Mouse (Mus musculus): ENCODE results near the gene Bud13.
"Not testable (repeated sequence)": the region's sequence is repeated elsewhere in the genome, so short reads cannot be mapped to it uniquely, and the experiment has no call there.

The Bud13 gene

GRCm38 (mm10) chr9:46309121-46309520 is 26.3 kb downstream of the Bud13 start:
- peak; percentile 48 to 53 for DNase-seq

GRCm38 (mm10) chr9:46314507-46314906 is 31.7 kb downstream of the Bud13 start:
- DNase-seq: peak; percentile 85 to 88

- peak in 1 of 2 experiments; percentile 22 for DNase-seq
Observed at GRCm38 (mm10) chr9:46314921-46315320, 32.1 kb downstream of the Bud13 start.

- DNase-seq: peak in 1 of 2 experiments; percentile 47
Observed at GRCm38 (mm10) chr9:46315807-46316365, 33.1 kb downstream of the Bud13 start.

GRCm38 (mm10) chr9:46316388-46316787 is 33.6 kb downstream of the Bud13 start:
- peak; percentile 64 to 82 for DNase-seq

- peak; percentile 44 to 55 for DNase-seq
Observed at GRCm38 (mm10) chr9:46316909-46317308, 34.1 kb downstream of the Bud13 start.

- DNase-seq: no peak
Observed at GRCm38 (mm10) chr9:46317957-46318356, 35.1 kb downstream of the Bud13 start.

- DNase-seq: not testable (repeated sequence)
Observed at GRCm38 (mm10) chr9:46319886-46320285, 37.1 kb downstream of the Bud13 start, which contains the start of gene 4931429L15Rik. Gene 4931429L15Rik, minus strand, starts transcription at chr9:46319986.

GRCm38 (mm10) chr9:46320461-46320860 is 37.7 kb downstream of the Bud13 start:
- DNase-seq: no peak

GRCm38 (mm10) chr9:46326694-46327405 is 44.0 kb downstream of the Bud13 start:
- DNase-seq: peak in 1 of 2 experiments; percentile 33

GRCm38 (mm10) chr9:46327706-46328571 is 45.1 kb downstream of the Bud13 start:
- peak; percentile 62 to 65 for DNase-seq

GRCm38 (mm10) chr9:46328572-46329249 is 45.9 kb downstream of the Bud13 start:
- DNase-seq: peak; percentile 87 to 92

GRCm38 (mm10) chr9:46329250-46329648 is 46.4 kb downstream of the Bud13 start:
- peak in 1 of 2 experiments; percentile 48 for DNase-seq

- DNase-seq: peak in 1 of 2 experiments; percentile 43
Observed at GRCm38 (mm10) chr9:46329801-46330585, 47.2 kb downstream of the Bud13 start.

- no peak for DNase-seq
Observed at GRCm38 (mm10) chr9:46330586-46330895, 47.7 kb downstream of the Bud13 start.

GRCm38 (mm10) chr9:46331301-46331700 is 48.5 kb downstream of the Bud13 start:
- DNase-seq: no peak

- DNase-seq: peak; percentile 53 to 62
Observed at GRCm38 (mm10) chr9:46334471-46335025, 51.7 kb downstream of the Bud13 start.

GRCm38 (mm10) chr9:46335461-46335995 is 52.7 kb downstream of the Bud13 start:
- no peak for DNase-seq

GRCm38 (mm10) chr9:46336294-46336693 is 53.5 kb downstream of the Bud13 start:
- DNase-seq: not testable (repeated sequence)

- DNase-seq: peak; percentile 51 to 58
Observed at GRCm38 (mm10) chr9:46337331-46337730, 54.5 kb downstream of the Bud13 start.

- DNase-seq: peak; percentile 79 to 85
Observed at GRCm38 (mm10) chr9:46337852-46338291, 55.1 kb downstream of the Bud13 start.

All from cerebellum, postnatal 10 days (tissue).